Mouse (Mus musculus): ENCODE results near the gene Cdh26. TPM values are rescaled to one million over a fixed set of nuclear protein-coding genes. Genes with fewer than 3 reads are reported as not detected.

Cdh26 gene
- polyA plus RNA-seq, 1 experiment = 0.10 TPM

DNA sequence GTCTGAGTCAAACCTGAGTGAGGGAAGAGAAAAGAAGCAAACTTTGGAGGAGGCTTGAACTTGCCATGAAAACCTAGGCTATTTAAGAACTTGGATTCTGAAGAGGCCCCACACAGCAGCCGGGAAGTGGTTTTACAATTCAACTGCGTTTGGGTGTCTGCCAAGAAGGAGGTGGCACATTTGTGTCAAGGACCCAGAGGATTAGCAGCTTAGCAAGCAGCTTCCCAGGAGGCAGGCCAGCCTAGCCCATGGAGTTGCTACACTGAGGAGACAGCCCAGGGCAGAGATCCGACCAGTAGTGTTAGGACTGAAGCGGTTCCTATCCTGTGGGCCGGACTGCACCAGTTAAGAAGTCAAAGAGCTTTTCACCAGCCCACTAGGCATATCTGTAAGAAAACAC, 68.1 kb downstream of the Cdh26 start:
- 13% methylated on average over 5 of the region's 5 CpGs for WGBS
- DNase-seq (ENCODE audit: low read depth, low spot score) = peak; percentile 64

DNA sequence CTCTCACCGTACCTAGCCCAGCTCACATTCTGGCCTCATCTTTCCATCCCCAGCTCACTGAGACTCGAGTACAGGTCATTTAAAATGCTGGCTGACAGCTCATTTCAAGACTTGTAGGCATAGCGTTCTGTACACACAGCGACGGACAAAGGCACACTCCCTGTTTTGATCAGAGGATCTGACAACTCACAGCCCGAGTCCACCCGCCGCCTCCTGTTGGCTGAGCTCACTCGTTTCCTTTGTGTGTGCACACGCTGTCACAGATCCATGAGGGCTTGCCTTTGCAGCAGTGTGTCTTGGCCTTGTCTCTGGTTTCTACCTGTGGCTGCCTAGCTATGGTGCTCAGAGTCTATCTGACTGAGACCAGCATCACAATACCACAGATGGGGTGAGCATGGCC, 72.1 kb downstream of the Cdh26 start:
- 76% methylated on average over 10 of the region's 10 CpGs for WGBS
- DNase-seq (ENCODE audit: low read depth, low spot score) = no peak

DNA sequence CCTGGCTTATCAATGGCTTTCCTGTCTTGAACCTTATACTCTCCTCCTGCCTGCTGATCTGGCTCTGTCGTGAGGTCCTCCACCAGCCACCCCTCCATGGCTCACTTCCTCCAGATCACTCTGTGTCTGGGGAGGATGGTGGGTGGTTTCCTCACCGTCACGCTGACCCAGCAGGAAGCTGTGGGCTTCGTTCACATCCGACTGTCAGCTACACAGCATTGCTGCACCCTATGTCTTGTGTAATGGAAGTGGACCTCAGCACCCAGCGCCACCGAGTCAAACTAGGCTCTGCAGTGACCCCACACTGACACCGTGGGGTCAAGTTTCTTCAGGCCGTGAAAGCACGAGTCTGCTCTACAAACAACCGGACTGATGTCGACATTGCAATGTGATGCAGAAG, 75.7 kb downstream of the Cdh26 start:
- 67% methylated on average over 12 of the region's 12 CpGs for WGBS
- DNase-seq (ENCODE audit: low read depth, low spot score) = no peak

DNA sequence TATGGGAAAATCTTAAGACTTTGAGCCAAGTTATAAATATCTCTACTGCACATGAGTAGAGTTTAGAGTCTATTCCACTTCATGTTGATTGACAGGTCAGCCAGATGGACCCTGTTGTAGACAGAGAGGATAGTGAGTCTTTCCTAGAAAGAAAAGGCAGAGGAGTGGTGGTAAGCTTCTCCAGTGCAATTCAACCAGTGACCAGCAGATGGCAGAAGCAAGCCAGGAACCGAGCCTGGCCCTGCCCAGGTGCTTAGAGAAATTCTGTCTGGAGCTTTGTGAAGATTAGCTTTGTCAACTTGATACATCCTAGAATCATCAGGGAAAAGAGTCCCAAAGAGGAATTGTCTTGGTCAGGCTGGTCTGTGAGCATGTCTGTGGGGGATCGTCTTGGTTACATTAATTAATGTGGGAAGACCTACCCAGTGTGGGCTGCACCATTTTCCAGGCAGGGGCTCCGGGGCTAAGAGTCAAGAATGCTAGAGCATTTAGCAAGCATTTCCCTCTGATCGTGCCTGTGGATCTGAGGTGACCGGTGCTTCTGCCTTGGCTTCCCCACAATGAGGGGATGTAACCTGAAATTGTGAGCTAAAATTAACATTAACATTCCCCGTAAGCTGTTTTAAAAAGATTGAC, 77.2 kb downstream of the Cdh26 start:
- peak; percentile 55 for DNase-seq (ENCODE audit: low read depth, low spot score)
- 49% methylated on average over 6 of the region's 6 CpGs for WGBS

DNA sequence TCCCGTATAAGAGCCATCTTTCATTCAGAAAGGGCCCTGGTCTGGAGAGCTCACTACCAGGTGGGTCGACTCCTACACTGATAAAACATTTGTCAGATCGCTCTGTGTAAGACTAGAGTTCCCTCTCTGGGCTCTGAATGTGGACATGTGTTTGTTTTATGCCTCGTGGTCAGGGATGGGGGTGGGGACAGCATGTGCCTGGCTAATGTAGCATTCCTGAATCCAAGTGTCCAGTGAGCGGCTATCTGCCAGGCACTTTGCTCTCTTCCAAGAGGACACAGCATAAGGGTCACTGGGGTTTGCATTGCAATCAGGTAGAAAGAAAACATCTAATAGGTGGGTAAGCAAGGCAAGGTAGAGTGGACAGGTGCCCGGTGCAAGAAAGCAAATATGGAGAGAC, 77.9 kb downstream of the Cdh26 start:
- WGBS = 79% methylated on average over 6 of the region's 6 CpGs
- no peak for DNase-seq (ENCODE audit: low read depth, low spot score)

DNA sequence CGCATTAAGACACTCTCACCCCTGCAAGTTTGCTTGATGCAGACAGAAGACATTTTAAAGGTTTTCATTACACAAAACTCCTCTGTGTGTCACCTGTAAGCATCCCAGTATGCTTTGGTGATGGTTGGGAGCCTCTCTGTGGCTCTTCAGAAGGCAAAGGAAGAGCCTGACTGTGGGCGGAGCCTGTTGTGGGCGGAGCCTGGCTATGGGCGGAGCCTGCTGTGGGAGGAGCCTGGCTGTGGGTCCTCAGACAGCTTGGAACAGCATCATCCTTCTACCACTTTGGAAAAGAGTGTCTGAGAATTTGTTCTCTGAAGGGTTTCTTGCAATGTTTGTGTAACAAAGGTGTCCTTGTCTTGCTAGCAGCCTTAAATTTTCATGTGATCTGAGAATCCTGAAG, 82.7 kb downstream of the Cdh26 start:
- no peak for DNase-seq (ENCODE audit: low read depth, low spot score)
- WGBS = 49% methylated on average over 4 of the region's 4 CpGs

DNA sequence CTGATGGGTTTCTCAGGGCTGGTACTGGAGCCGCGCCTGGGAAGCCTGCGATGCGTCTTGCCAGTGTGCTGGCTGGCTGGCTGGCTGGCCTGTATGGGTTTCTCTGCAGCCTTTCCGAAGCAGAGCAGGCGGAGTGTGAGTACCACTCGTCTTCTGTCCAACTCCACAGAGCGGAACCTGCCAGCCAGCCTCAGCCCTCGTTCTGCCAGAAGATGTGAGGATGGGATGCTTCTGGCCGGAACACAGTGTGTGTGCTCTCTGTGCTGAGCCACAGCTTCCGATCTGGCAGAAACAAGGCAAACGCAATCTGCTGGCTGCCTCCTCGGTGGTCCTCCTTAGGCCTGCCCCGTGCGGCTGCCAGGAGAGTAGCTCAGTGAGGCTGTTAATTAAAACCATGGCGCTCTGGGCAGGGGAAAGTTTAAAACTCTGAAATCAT, 83.3 kb downstream of the Cdh26 start:
- 75% methylated on average over 16 of the region's 16 CpGs for WGBS

DNA sequence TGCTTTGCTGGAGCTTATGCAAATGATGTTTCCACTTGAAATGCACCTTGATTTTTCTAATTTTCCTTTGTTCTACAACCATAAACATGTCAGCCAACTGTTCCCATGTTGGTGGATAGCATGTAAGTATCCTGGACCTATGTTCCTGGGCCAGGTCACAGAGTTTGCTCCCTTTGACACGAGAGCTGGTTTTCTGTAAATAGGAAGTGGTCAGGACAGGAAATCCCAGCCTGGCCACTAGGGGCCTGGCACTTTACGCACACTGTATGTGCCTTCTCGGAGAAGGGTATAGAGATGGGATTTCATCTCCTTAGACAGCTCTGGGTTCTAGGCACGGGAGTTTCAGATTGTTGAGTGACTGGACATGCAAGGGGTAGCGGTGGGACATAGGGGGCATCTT, 86.1 kb downstream of the Cdh26 start:
- WGBS = 72% methylated on average over 5 of the region's 5 CpGs
- DNase-seq (ENCODE audit: low read depth, low spot score) = no peak

More for the DNA sequence above, 83.3 kb downstream of the Cdh26 start:
- DNase-seq (ENCODE audit: low read depth, low spot score) = no peak

DNA sequence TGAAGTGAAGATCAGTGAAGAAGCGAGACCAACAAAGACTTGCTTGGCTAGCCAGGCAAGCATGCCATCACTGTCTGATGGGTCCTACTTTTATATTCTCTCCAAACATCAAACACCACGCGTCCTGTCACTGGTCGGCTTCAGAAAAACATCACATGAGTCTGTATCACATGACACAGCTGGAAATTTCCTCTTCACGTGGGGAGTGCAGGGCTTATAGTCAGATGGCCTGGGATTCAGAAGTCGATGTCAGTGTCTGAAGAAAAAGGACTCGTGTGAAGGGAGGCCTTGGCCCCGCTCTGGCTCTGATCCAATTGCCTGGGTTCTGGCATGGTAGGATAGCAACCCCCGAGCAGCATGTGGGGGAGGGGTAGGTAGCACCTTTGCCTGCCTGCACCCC, 86.6 kb downstream of the Cdh26 start:
- 68% methylated on average over 9 of the region's 9 CpGs for WGBS
- DNase-seq (ENCODE audit: low read depth, low spot score) = no peak

DNA sequence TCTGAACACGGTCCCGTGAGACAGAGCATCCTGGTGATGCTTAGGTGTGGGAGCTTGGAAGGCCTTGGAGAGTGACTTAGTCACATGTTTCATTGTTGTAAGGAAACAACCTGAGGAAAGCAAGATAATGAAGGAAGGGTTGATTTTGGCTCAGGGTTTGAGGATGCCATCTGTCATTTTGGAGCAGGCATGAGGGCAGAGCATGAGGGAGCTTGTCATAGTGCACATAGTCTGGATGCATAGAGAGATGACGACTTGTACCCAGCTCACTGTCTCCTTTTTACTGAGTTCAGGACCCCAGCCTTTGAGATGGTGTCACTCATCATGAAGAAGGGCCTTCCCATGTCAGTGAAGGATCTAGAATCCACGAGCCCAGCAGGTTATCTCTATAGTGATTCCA, 89.0 kb downstream of the Cdh26 start:
- no peak for DNase-seq (ENCODE audit: low read depth, low spot score)
- 86% methylated on average over 4 of the region's 4 CpGs for WGBS

DNA sequence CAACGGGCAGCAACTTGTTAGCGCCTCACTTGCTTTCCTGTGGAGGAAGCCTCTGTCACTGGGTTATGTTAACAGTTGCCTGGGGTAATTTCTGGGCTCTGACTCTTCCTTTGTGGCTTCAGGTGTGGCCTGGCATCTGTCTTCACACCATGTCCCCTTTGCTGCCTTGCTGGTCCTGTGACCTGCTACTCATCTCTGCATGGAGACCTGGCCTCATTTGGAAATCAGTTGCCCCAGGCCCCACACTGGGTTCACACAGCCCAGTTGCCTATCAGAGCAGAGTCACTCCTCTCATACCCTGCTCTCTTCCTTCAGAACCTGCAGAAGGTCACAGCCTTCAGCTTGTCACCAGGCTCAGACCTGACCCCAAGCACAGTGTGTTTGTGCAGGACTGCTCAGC, 89.9 kb downstream of the Cdh26 start:
- 42% methylated on average over 2 of the region's 2 CpGs for WGBS
- DNase-seq (ENCODE audit: low read depth, low spot score) = no peak

DNA sequence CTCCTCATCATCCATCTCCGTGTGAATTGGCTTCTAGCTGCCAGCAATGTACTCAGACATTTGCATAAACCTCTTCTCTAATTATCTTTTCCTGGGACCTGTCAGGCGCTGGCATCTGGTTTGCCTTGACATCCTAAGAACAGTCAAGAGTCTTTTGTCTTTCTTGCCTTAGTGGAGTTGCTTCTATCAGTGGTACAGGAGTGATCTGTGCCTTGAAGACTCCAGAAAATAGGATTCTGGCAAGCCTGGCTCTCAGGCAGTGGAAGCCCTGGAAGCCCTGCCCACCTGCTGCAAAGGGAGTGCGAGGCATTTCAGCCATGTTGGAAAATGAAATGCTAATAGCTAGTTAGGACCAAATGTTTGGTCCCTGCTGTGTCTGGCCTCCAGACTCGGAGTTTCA, 92.0 kb downstream of the Cdh26 start:
- 60% methylated on average over 4 of the region's 4 CpGs for WGBS
- DNase-seq (ENCODE audit: low read depth, low spot score) = no peak

DNA sequence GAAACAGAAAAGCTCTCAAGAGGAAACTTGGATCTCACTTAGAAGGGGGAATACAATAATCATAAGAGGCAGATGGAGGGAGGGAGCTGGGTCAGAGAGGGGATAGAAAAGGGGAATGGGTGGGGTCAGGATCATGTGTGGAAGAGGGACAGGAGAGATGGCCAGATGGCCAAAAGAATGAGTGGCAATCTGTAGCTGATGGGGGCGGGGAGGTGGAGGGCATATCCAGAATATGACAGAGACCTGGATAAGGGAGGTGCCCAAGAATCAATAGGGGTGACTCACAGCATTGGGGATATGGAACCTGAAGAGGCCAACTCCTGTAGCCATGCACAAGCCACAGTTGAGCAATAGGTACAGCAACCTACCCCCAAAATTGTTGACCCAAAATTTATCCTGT, 92.5 kb downstream of the Cdh26 start:
- 88% methylated on average over 1 of the region's 1 CpGs for WGBS
- DNase-seq (ENCODE audit: low read depth, low spot score) = no peak

DNA sequence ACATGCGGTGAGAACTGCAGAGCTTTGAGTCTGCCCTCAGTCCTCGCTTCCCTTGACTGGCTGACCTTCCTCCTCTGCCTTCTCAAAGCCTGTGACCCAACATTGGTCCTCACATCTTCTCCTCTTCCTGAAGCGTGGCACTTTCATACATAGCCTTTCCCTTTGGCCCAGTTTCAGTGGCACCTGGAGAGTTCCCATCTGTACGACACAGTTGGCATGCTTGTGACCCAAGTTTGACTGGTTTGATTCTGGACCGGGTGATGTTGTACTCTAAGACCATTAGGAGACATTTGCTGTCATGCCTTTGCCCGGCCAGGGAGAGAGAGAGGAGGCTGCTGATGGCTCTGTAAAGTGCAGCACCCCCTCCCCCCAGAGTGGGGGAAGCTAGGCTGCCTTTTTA, 96.4 kb downstream of the Cdh26 start:
- WGBS = 70% methylated on average over 6 of the region's 6 CpGs
- no peak for DNase-seq (ENCODE audit: low read depth, low spot score)

DNA sequence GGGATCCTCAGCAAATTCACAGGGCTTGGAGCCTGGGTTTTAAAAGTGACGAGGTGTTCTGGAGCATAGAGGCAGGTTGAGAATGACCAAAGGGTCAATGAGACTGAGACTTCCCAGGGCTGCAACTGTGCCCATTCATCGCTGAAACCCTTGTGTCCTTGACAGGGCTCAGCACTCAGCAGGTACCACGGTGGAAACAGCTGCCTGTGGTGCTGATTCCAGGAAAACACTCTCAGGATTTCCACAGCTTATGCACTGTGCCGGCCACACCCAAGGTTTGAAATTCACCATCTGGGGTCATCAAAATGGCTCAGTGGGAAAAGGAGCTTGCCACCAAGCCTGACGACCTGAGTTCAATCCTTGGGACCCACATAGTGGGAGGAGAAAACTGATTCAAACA, 100.9 kb downstream of the Cdh26 start:
- WGBS = 60% methylated on average over 5 of the region's 5 CpGs
- no peak for DNase-seq (ENCODE audit: low read depth, low spot score)

DNA sequence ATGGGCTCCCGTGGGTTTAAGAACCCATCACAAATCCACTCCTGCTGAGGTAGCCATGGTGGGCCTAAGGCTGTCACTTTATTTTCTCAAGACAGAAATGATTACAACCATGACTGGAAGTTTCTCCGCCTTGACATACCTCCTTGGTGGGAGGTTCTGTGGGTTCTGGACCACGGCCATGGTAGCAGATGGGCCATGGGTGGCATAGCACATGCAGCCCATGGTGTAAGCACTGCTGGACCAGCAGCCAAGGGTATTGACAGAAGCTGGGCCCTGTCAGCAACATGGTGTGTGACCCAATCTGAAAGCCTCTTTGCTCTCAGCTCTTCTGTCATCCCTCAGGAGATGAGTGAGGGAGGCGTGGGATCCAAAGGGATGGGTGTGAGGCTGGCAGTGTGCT, 106.2 kb downstream of the Cdh26 start:
- no peak for DNase-seq (ENCODE audit: low read depth, low spot score)
- 75% methylated on average over 4 of the region's 4 CpGs for WGBS

Other genes starting within 250 kb of the Cdh26 start
- not detected in 2 replicates for gene Sycp2, start 22.8 kb upstream of the Cdh26 start, polyA plus RNA-seq (2012; rRNA removed)
- gene Ppp1r3d, start 16.1 kb upstream of the Cdh26 start, polyA plus RNA-seq (2012; rRNA removed) = 0.68 and 1.1 TPM in 2 replicates
- gene Fam217b, start 16.0 kb upstream of the Cdh26 start, polyA plus RNA-seq (2012; rRNA removed) = 0.67 and 0.77 TPM in 2 replicates